Mouse (Mus musculus) myocyte (in vitro differentiated cells): ENCODE results near the gene Rngtt. TPM values are rescaled to one million over a fixed set of nuclear protein-coding genes. Genes with fewer than 3 reads are reported as not detected.

Source experiments
- H3K27me3 ChIP-seq: one replicate; pipeline ENCODE4 v1.6.1; 2011; ENCODE audit not compliant: control insufficient read depth, insufficient read depth, insufficient read length
- H3K36me3 ChIP-seq: one replicate; pipeline ENCODE4 v1.6.1; 2011; ENCODE audit not compliant: control insufficient read depth, insufficient read depth
- H3K4me2 ChIP-seq: one replicate; pipeline ENCODE4 v1.6.1; 2011; ENCODE audit warnings: low read depth, control low read depth
- H3K4me3 ChIP-seq: one replicate; pipeline ENCODE4 v1.5.1; 2011; ENCODE audit warnings: mild to moderate bottlenecking, control low read depth, moderate library complexity
- H3K79me2 ChIP-seq: one replicate; pipeline ENCODE4 v1.6.1; 2011; ENCODE audit not compliant: control insufficient read depth, insufficient read depth
- H3ac ChIP-seq: one replicate; pipeline ENCODE4 v1.6.1; 2011; ENCODE audit not compliant: control insufficient read depth, insufficient read length
- CEBPB ChIP-seq: IDR thresholded peaks from 2 replicates; pipeline ENCODE4 v1.6.1; 2011; ENCODE audit warnings: mild to moderate bottlenecking, moderate library complexity; ENCODE audit not compliant: poor library complexity, insufficient read depth, severe bottlenecking
- E2F4 ChIP-seq: IDR thresholded peaks from one replicate; pipeline ENCODE4 v1.6.1; 2011; ENCODE audit warnings: mild to moderate bottlenecking, control low read depth, moderate library complexity; ENCODE audit not compliant: insufficient read depth
- MAX ChIP-seq: IDR thresholded peaks from one replicate; pipeline ENCODE4 v1.6.1; 2011; ENCODE audit warnings: low read depth, mild to moderate bottlenecking, control low read depth
- MYOD1 ChIP-seq, 3 experiments: IDR thresholded peaks; one replicate each; pipeline ENCODE4 v1.6.1; 2011; ENCODE audit warnings: control low read depth in 2 of 3, low read depth in 2 of 3, mild to moderate bottlenecking in 2 of 3, moderate library complexity in 1 of 3; ENCODE audit not compliant: insufficient read length in 2 of 3, control insufficient read depth in 1 of 3
- MYOG ChIP-seq, 3 experiments: IDR thresholded peaks; one replicate each; pipeline ENCODE4 v1.6.1; 2011; ENCODE audit warnings: control low read depth in 2 of 3, low read depth in 2 of 3, mild to moderate bottlenecking in 2 of 3; ENCODE audit not compliant: insufficient read length in 2 of 3, control insufficient read depth in 1 of 3, insufficient read depth in 1 of 3
- POLR2A ChIP-seq: IDR thresholded peaks from one replicate; pipeline ENCODE4 v1.6.1; 2011; ENCODE audit warnings: low read depth, mild to moderate bottlenecking, control low read depth, moderate library complexity; ENCODE audit not compliant: insufficient read length
- POLR2AphosphoS2 ChIP-seq: IDR thresholded peaks from one replicate; pipeline ENCODE4 v1.6.1; 2011; ENCODE audit warnings: low read depth, control low read depth; ENCODE audit not compliant: insufficient read length
- REST ChIP-seq: IDR thresholded peaks from one replicate; pipeline ENCODE4 v1.6.1; 2011; ENCODE audit warnings: mild to moderate bottlenecking, control low read depth, moderate library complexity; ENCODE audit not compliant: insufficient read depth, insufficient read length
- SRF ChIP-seq: IDR thresholded peaks from one replicate; pipeline ENCODE4 v1.6.1; 2011; ENCODE audit warnings: low read depth; ENCODE audit not compliant: control insufficient read depth, insufficient read length
- TCF12 ChIP-seq: IDR thresholded peaks from one replicate; pipeline ENCODE4 v1.6.1; 2011; ENCODE audit warnings: mild to moderate bottlenecking, control low read depth; ENCODE audit not compliant: poor library complexity, insufficient read depth, severe bottlenecking
- TCF3 ChIP-seq: IDR thresholded peaks from one replicate; pipeline ENCODE4 v1.6.1; 2011; ENCODE audit warnings: low read depth, control low read depth; ENCODE audit not compliant: insufficient read length
- USF1 ChIP-seq: IDR thresholded peaks from one replicate; pipeline ENCODE4 v1.6.1; 2011; ENCODE audit warnings: low read depth, mild to moderate bottlenecking, control low read depth, moderate library complexity
- polyA plus RNA-seq: library from polyadenylated mRNA; unstranded; fragments of >200 nt; fragmentation: generic; extraction: Trizol; gene quantifications from one replicate; pipeline ENCODE4 v1.2.1, GENCODE M21; 2012; ENCODE audit warnings: missing spikeins

The Rngtt gene
- polyA plus RNA-seq, 1 experiment, result 4.9 TPM

GRCm38 (mm10) chr4:33470671-33471302 lies 160.7 kb downstream of the Rngtt start:
- Histone ChIP-seq H3K4me3 (no peak overlapping the region), H3K36me3 (no peaks in the 10 kb centered on the region), H3K27me3 (no peaks in the 10 kb centered on the region), H3K79me2 (no peaks in the 10 kb centered on the region), H3ac (no peak overlapping the region), H3K4me2 (no peak overlapping the region)
- TF ChIP-seq MYOD1 (IDR thresholded peaks at IDR 0.05; ENCODE audit: control insufficient read depth in 1 of 3, insufficient read length in 2 of 3, low read depth in 2 of 3), result no peak
- TF ChIP-seq MYOG (IDR thresholded peaks at IDR 0.05; ENCODE audit: control insufficient read depth in 1 of 3, insufficient read depth in 1 of 3, insufficient read length in 2 of 3, low read depth in 2 of 3), result no peak
- TF ChIP-seq E2F4, result no peak
- no peak for TF ChIP-seq MAX
- no peak for TF ChIP-seq SRF
- TF ChIP-seq USF1, result no peak
- no peak for TF ChIP-seq REST
- TF ChIP-seq CEBPB, result no peak
- no peak for TF ChIP-seq POLR2A

- Histone ChIP-seq H3K36me3 (peaks cover 4% of the 10 kb centered on the region), H3K4me3 (no peak overlapping the region), H3K27me3 (no peaks in the 10 kb centered on the region), H3K4me2 (no peak overlapping the region), H3K79me2 (no peaks in the 10 kb centered on the region), H3ac (no peak overlapping the region)
- TF ChIP-seq TCF3 (no peak), MYOG (IDR thresholded peaks at IDR 0.05; ENCODE audit: control insufficient read depth in 1 of 3, insufficient read depth in 1 of 3, insufficient read length in 2 of 3, low read depth in 2 of 3) (no peak), TCF12 (no peak), POLR2A (no peak), SRF (no peak), E2F4 (no peak), MYOD1 (IDR thresholded peaks at IDR 0.05; ENCODE audit: control insufficient read depth in 1 of 3, insufficient read length in 2 of 3, low read depth in 2 of 3) (no peak), REST (no peak), MAX (no peak), USF1 (no peak), CEBPB (no peak), POLR2AphosphoS2 (no peak)
Observed at GRCm38 (mm10) chr4:33478011-33478785, 168.1 kb downstream of the Rngtt start.

GRCm38 (mm10) chr4:33481721-33482120 lies 171.6 kb downstream of the Rngtt start:
- H3K4me2 ChIP-seq, result no peak overlapping the region
- no peak for TF ChIP-seq POLR2A
- no peak for TF ChIP-seq TCF12
- TF ChIP-seq REST, result no peak
- TF ChIP-seq POLR2AphosphoS2, result no peak
- no peak for TF ChIP-seq USF1
- TF ChIP-seq TCF3, result no peak
- no peak for TF ChIP-seq MAX
- no peak for TF ChIP-seq CEBPB
- no peak for TF ChIP-seq SRF
- no peak for TF ChIP-seq MYOD1 (IDR thresholded peaks at IDR 0.05; ENCODE audit: control insufficient read depth in 1 of 3, insufficient read length in 2 of 3, low read depth in 2 of 3)
- TF ChIP-seq MYOG (IDR thresholded peaks at IDR 0.05; ENCODE audit: control insufficient read depth in 1 of 3, insufficient read depth in 1 of 3, insufficient read length in 2 of 3, low read depth in 2 of 3), result no peak
- TF ChIP-seq E2F4, result no peak
- no peak overlapping the region for H3K4me3 ChIP-seq
- H3ac ChIP-seq, result no peak overlapping the region
- no peaks in the 10 kb centered on the region for H3K27me3 ChIP-seq
- H3K36me3 ChIP-seq, result peaks cover 4% of the 10 kb centered on the region
- H3K79me2 ChIP-seq, result no peaks in the 10 kb centered on the region

- Histone ChIP-seq H3K27me3 (no peaks in the 10 kb centered on the region), H3K4me2 (no peak overlapping the region), H3K36me3 (peaks cover under 1% of the 10 kb centered on the region), H3ac (no peak overlapping the region), H3K79me2 (no peaks in the 10 kb centered on the region), H3K4me3 (no peak overlapping the region)
- TF ChIP-seq CEBPB (no peak), MYOD1 (IDR thresholded peaks at IDR 0.05; ENCODE audit: control insufficient read depth in 1 of 3, insufficient read length in 2 of 3, low read depth in 2 of 3) (no peak), POLR2AphosphoS2 (no peak)
Observed at GRCm38 (mm10) chr4:33486050-33486449, 175.9 kb downstream of the Rngtt start.

- H3K27me3 ChIP-seq, result no peaks in the 10 kb centered on the region
- H3ac ChIP-seq, result no peak overlapping the region
- H3K4me3 ChIP-seq, result no peak overlapping the region
- no peak overlapping the region for H3K4me2 ChIP-seq
- TF ChIP-seq E2F4 (no peak), TCF12 (no peak)
- no peaks in the 10 kb centered on the region for H3K79me2 ChIP-seq
- no peaks in the 10 kb centered on the region for H3K36me3 ChIP-seq
Observed at GRCm38 (mm10) chr4:33491108-33491507, 181.0 kb downstream of the Rngtt start.
